ENCODE assay signal across 11 mouse cellular contexts in genomic region chr13:63073911-63074675, GRCm38 (mm10).
A peak's percentile ranks its signal among the peaks of the same experiment; 100 is the strongest.
DNase-seq lines count a peak whose midpoint lies in the region; ATAC-seq lines count a peak whose summit lies in the region.
"Had no signal": no experiment of that assay in that cellular context is flagged by ENCODE, and none has a peak within 500 bp of the region (broad histone marks: within the 10 kb centered on the region; RNA-seq: fewer than 3 reads in every experiment).

No protein-coding gene starts in this region.

- H3K9ac ChIP-seq in forebrain, embryonic 13.5 days, result no peak overlapping the region
- H3K9ac ChIP-seq in forebrain, embryonic 11.5 days (ENCODE audit: low read length), result no peak overlapping the region
- no peak overlapping the region for H3K9ac ChIP-seq in limb, embryonic 15.5 days
- H3K9ac ChIP-seq: liver, embryonic 15.5 days had no signal

- H3K27ac ChIP-seq in forebrain, embryonic 13.5 days, result no peak overlapping the region
- no peak overlapping the region for H3K27ac ChIP-seq in forebrain, embryonic 11.5 days (ENCODE audit: low read depth, low read length)
- H3K27ac ChIP-seq in limb, embryonic 15.5 days, result peak overlapping the region; percentile 77
- H3K27ac ChIP-seq: liver, embryonic 15.5 days had no signal

- no peaks in the 10 kb centered on the region for H3K27me3 ChIP-seq in forebrain, embryonic 13.5 days
- H3K27me3 ChIP-seq in forebrain, embryonic 11.5 days (ENCODE audit: control insufficient read depth, insufficient read depth, low read length), result no peaks in the 10 kb centered on the region
- H3K27me3 ChIP-seq in limb, embryonic 15.5 days, result no peaks in the 10 kb centered on the region
- H3K27me3 ChIP-seq: liver, embryonic 15.5 days had no signal

- no peak for DNase-seq in forebrain, embryonic 11.5 days (ENCODE audit: low spot score)
- peak; percentile 38 for DNase-seq in 3T3-L1 (ENCODE audit: low read depth, low spot score)
- DNase-seq in testis, postnatal 10 days (ENCODE audit: low spot score), result no peak
- DNase-seq in adrenal gland, adult (ENCODE audit: inconsistent age in 2 of 2, low spot score in 1 of 2), result no peak
- DNase-seq in cerebellum, postnatal 36 days, result no peak
- DNase-seq: adrenal gland, adult 8-10 months; B cell, adult 2 months had no signal

- 77% methylated on average over 9 of the region's 9 CpGs for WGBS in forebrain, embryonic 13.5 days
- 84% methylated on average over 9 of the region's 9 CpGs for WGBS in forebrain, embryonic 11.5 days
- 30% methylated on average over 9 of the region's 9 CpGs for WGBS in limb, embryonic 15.5 days

- no peaks in the 10 kb centered on the region for H3K4me1 ChIP-seq in forebrain, embryonic 13.5 days
- H3K4me1 ChIP-seq in forebrain, embryonic 11.5 days (replicated peaks; ENCODE audit: control insufficient read depth, insufficient read depth, low read length), result no peaks in the 10 kb centered on the region
- peaks cover 23% of the 10 kb centered on the region for H3K4me1 ChIP-seq in limb, embryonic 15.5 days

- H3K36me3 ChIP-seq in forebrain, embryonic 13.5 days (ENCODE audit: poor library complexity, severe bottlenecking), result no peaks in the 10 kb centered on the region
- H3K36me3 ChIP-seq in forebrain, embryonic 11.5 days (ENCODE audit: control insufficient read depth, insufficient read depth, low read length), result no peaks in the 10 kb centered on the region
- H3K36me3 ChIP-seq in limb, embryonic 15.5 days, result no peaks in the 10 kb centered on the region
- H3K36me3 ChIP-seq: liver, embryonic 15.5 days had no signal

- peak; percentile 50; the same call in 1 of the 2 replicates for ATAC-seq in forebrain, embryonic 13.5 days
- ATAC-seq in forebrain, embryonic 11.5 days (replicated peaks; ENCODE audit: low FRiP score), result no peak
- ATAC-seq in granulocyte monocyte progenitor cell, adult 5-6 weeks (replicated peaks; ENCODE audit: poor library complexity, severe bottlenecking), result peak; percentile 80
- ATAC-seq in limb, embryonic 15.5 days (ENCODE audit: insufficient number of reproducible peaks, low FRiP score, low TSS enrichment, low read depth), result peak; percentile 44; the same call in 1 of the 2 replicates

- no peak overlapping the region for H3K4me2 ChIP-seq in forebrain, embryonic 13.5 days
- H3K4me2 ChIP-seq in forebrain, embryonic 11.5 days (ENCODE audit: low read depth, low read length, severe bottlenecking), result no peak overlapping the region
- no peak overlapping the region for H3K4me2 ChIP-seq in limb, embryonic 15.5 days
- H3K4me2 ChIP-seq: liver, embryonic 15.5 days had no signal

- no peak overlapping the region for H3K4me3 ChIP-seq in forebrain, embryonic 13.5 days
- no peak overlapping the region for H3K4me3 ChIP-seq in forebrain, embryonic 11.5 days (ENCODE audit: low read depth, low read length)
- H3K4me3 ChIP-seq in limb, embryonic 15.5 days, result no peak overlapping the region
- H3K4me3 ChIP-seq: liver, embryonic 15.5 days had no signal

- H3K9me3 ChIP-seq in forebrain, embryonic 13.5 days (replicated peaks), result no peaks in the 10 kb centered on the region; the same call in 1 of the 2 replicates
- no peaks in the 10 kb centered on the region for H3K9me3 ChIP-seq in forebrain, embryonic 11.5 days (ENCODE audit: control insufficient read depth, low read length)
- H3K9me3 ChIP-seq in limb, embryonic 15.5 days, result no peaks in the 10 kb centered on the region
- H3K9me3 ChIP-seq: liver, embryonic 15.5 days had no signal
